In genomic region chr7:4920496-4920895, GRCm38 (mm10) we compare ENCODE assay signal across 12 mouse cellular contexts. TPM values are rescaled to one million over a fixed set of nuclear protein-coding genes. Genes with fewer than 3 reads are reported as not detected.
DNase-seq lines count a peak whose midpoint lies in the region; ATAC-seq and TF ChIP-seq lines count a peak whose summit lies in the region.
"Had no signal": no experiment of that assay in that cellular context is flagged by ENCODE, and none has a peak within 500 bp of the region (broad histone marks: within the 10 kb centered on the region; RNA-seq: fewer than 3 reads in every experiment).

No protein-coding gene starts in this region.

- peak overlapping the region; percentile 51; the same call in 1 of the 2 replicates for H3K27ac ChIP-seq in intestine, embryonic 14.5 days (ENCODE audit: low read depth)
- no peak overlapping the region for H3K27ac ChIP-seq in intestine, postnatal 0 days (ENCODE audit: low read depth, low read length)
- peak overlapping the region; percentile 96; the same call in 1 of the 2 replicates for H3K27ac ChIP-seq in forebrain, embryonic 14.5 days (ENCODE audit: low read depth, low read length)
- peak overlapping the region; percentile 100 for H3K27ac ChIP-seq in midbrain, embryonic 13.5 days

- H3K4me1 ChIP-seq in intestine, embryonic 14.5 days (replicated peaks; ENCODE audit: control insufficient read depth, insufficient read depth, low read length): peaks cover 44% of the 10 kb centered on the region
- H3K4me1 ChIP-seq in intestine, postnatal 0 days (replicated peaks; ENCODE audit: control insufficient read depth, insufficient read depth, low read length): 0 out of 2 replicates have a peak, but pooled peaks cover 12% of the 10 kb centered on the region
- peaks cover 38% of the 10 kb centered on the region for H3K4me1 ChIP-seq in forebrain, embryonic 14.5 days (ENCODE audit: control insufficient read depth, insufficient read depth, low read length)
- peaks cover 74% of the 10 kb centered on the region for H3K4me1 ChIP-seq in midbrain, embryonic 13.5 days (replicated peaks)

- H3K27me3 ChIP-seq in intestine, embryonic 14.5 days (replicated peaks; ENCODE audit: control insufficient read depth, insufficient read depth, low read length): no peaks in the 10 kb centered on the region
- 0 out of 2 replicates have a peak, but pooled peaks cover 6% of the 10 kb centered on the region for H3K27me3 ChIP-seq in intestine, postnatal 0 days (replicated peaks; ENCODE audit: control insufficient read depth, insufficient read depth, low read length)
- H3K27me3 ChIP-seq in forebrain, embryonic 14.5 days (replicated peaks; ENCODE audit: control insufficient read depth, insufficient read depth, low read length): no peaks in the 10 kb centered on the region
- H3K27me3 ChIP-seq in midbrain, embryonic 13.5 days: no peaks in the 10 kb centered on the region

- WGBS in intestine, embryonic 14.5 days: 89% methylated on average over 19 of the region's 19 CpGs
- 90% methylated on average over 19 of the region's 19 CpGs for WGBS in intestine, postnatal 0 days
- 85% methylated on average over 18 of the region's 19 CpGs for WGBS in forebrain, embryonic 14.5 days
- WGBS in midbrain, embryonic 13.5 days: 92% methylated on average over 19 of the region's 19 CpGs

- peaks cover 37% of the 10 kb centered on the region for H3K36me3 ChIP-seq in intestine, embryonic 14.5 days (ENCODE audit: control insufficient read depth, insufficient read depth, low read length)
- peaks cover 36% of the 10 kb centered on the region for H3K36me3 ChIP-seq in intestine, postnatal 0 days (ENCODE audit: control insufficient read depth, insufficient read depth)
- peaks cover 41% of the 10 kb centered on the region for H3K36me3 ChIP-seq in forebrain, embryonic 14.5 days (ENCODE audit: control insufficient read depth, insufficient read depth, low read length)
- H3K36me3 ChIP-seq in midbrain, embryonic 13.5 days: peaks cover 38% of the 10 kb centered on the region

- no peak overlapping the region for H3K4me2 ChIP-seq in intestine, embryonic 14.5 days (ENCODE audit: low read length)
- H3K4me2 ChIP-seq in intestine, postnatal 0 days (replicated peaks; ENCODE audit: low read depth): no peak overlapping the region
- no peak overlapping the region for H3K4me2 ChIP-seq in forebrain, embryonic 14.5 days (ENCODE audit: low read length)
- H3K4me2 ChIP-seq in midbrain, embryonic 13.5 days (replicated peaks): 0 out of 2 replicates have a peak overlapping the region, but pooled peaks have one; percentile 76
- H3K4me2 ChIP-seq: liver, embryonic 13.5 days had no signal

- no peak for DNase-seq in intestine, embryonic 14.5 days (ENCODE audit: low spot score)
- DNase-seq in R1 (ENCODE audit: low read depth, low spot score): peak; percentile 58
- no peak for DNase-seq in forebrain, embryonic 14.5 days (ENCODE audit: low spot score)
- DNase-seq in frontal cortex, postnatal 25 days (ENCODE audit: low spot score in 2 of 2): no peak
- DNase-seq in adrenal gland, postnatal 25 days: no peak
- DNase-seq: cerebellum, adult 11 months; liver, embryonic 13.5 days; thymus, adult 2 months had no signal

- no peak overlapping the region for H3K9ac ChIP-seq in intestine, embryonic 14.5 days (ENCODE audit: low read length)
- H3K9ac ChIP-seq in intestine, postnatal 0 days (ENCODE audit: low read depth, low read length): no peak overlapping the region
- H3K9ac ChIP-seq in forebrain, embryonic 14.5 days (ENCODE audit: low read length): no peak overlapping the region
- H3K9ac ChIP-seq in midbrain, embryonic 13.5 days (replicated peaks): peak overlapping the region; percentile 58; the same call in 1 of the 2 replicates
- H3K9ac ChIP-seq: liver, embryonic 13.5 days had no signal

- ATAC-seq in intestine, embryonic 14.5 days (replicated peaks; ENCODE audit: low FRiP score, low TSS enrichment, low read depth): no peak
- no peak for ATAC-seq in intestine, postnatal 0 days
- no peak for ATAC-seq in forebrain, embryonic 14.5 days
- ATAC-seq in midbrain, embryonic 13.5 days: no peak
- ATAC-seq in megakaryocyte-erythroid progenitor cell, adult 5-6 weeks (replicated peaks; ENCODE audit: low FRiP score, low TSS enrichment, poor library complexity, severe bottlenecking): no peak

- H3K9me3 ChIP-seq in intestine, embryonic 14.5 days (ENCODE audit: control insufficient read depth, low read length): no peaks in the 10 kb centered on the region
- no peaks in the 10 kb centered on the region for H3K9me3 ChIP-seq in intestine, postnatal 0 days (ENCODE audit: control insufficient read depth)
- H3K9me3 ChIP-seq in forebrain, embryonic 14.5 days (replicated peaks; ENCODE audit: control insufficient read depth, low read length): no peaks in the 10 kb centered on the region
- no peaks in the 10 kb centered on the region for H3K9me3 ChIP-seq in midbrain, embryonic 13.5 days
- H3K9me3 ChIP-seq: liver, embryonic 13.5 days had no signal

- no peak for TF ChIP-seq CTCF in intestine, postnatal 0 days (IDR thresholded peaks at IDR 0.05; ENCODE audit: low read depth)

- H3K4me3 ChIP-seq in intestine, embryonic 14.5 days (ENCODE audit: low read depth, low read length): no peak overlapping the region
- no peak overlapping the region for H3K4me3 ChIP-seq in intestine, postnatal 0 days (ENCODE audit: low read depth, low read length)
- no peak overlapping the region for H3K4me3 ChIP-seq in forebrain, embryonic 14.5 days (ENCODE audit: low read depth, low read length)
- no peak overlapping the region for H3K4me3 ChIP-seq in midbrain, embryonic 13.5 days (replicated peaks)
- H3K4me3 ChIP-seq: liver, embryonic 13.5 days had no signal

RNA-seq across cellular contexts. Expression of gene Nat14, which starts 1.3 kb away (rescaled TPM):
- polyA plus RNA-seq in intestine, embryonic 14.5 days (2014; fragmentation: Nextera tagmentation; extraction: Ambion mirVana): 3.1 and 3.3 TPM in 2 replicates
- polyA plus RNA-seq in intestine, postnatal 0 days (2015; fragmentation: Nextera tagmentation; extraction: Ambion mirVana): 1.5 and 1.9 TPM in 2 replicates
- 9.8 and 17.7 TPM in 2 replicates for polyA plus RNA-seq in forebrain, embryonic 14.5 days (2014; fragmentation: Nextera tagmentation; extraction: Ambion mirVana)
- 29.5 and 31.1 TPM in 2 replicates for polyA plus RNA-seq in midbrain, embryonic 13.5 days (2015; fragmentation: Nextera tagmentation; extraction: Ambion mirVana)
- total RNA-seq in megakaryocyte-erythroid progenitor cell, adult 5-6 weeks (2014; fragmentation: Nextera tagmentation): 6.6 TPM in 1 of 2 replicates, not detected in the other
- 0.23 and 1.9 TPM in 2 replicates for total RNA-seq in megakaryocyte-erythroid progenitor cell, adult 5-6 weeks (2017)
- total RNA-seq in adrenal gland, postnatal 25 days (2021): 7.7 and 9.1 TPM in 2 replicates

RNA-seq across cellular contexts. Expression of gene Ssc5d, which starts 5.1 kb away (rescaled TPM):
- 3.7 and 4.0 TPM in 2 replicates for polyA plus RNA-seq in intestine, embryonic 14.5 days (2014; fragmentation: Nextera tagmentation; extraction: Ambion mirVana)
- 2.3 and 2.6 TPM in 2 replicates for polyA plus RNA-seq in intestine, postnatal 0 days (2015; fragmentation: Nextera tagmentation; extraction: Ambion mirVana)
- polyA plus RNA-seq in forebrain, embryonic 14.5 days (2014; fragmentation: Nextera tagmentation; extraction: Ambion mirVana): 0.23 and 0.41 TPM in 2 replicates
- 0.88 and 0.98 TPM in 2 replicates for polyA plus RNA-seq in midbrain, embryonic 13.5 days (2015; fragmentation: Nextera tagmentation; extraction: Ambion mirVana)
- not detected in 2 replicates for total RNA-seq in megakaryocyte-erythroid progenitor cell, adult 5-6 weeks (2014; fragmentation: Nextera tagmentation)
- not detected in 2 replicates for total RNA-seq in megakaryocyte-erythroid progenitor cell, adult 5-6 weeks (2017)
- total RNA-seq in adrenal gland, postnatal 25 days (2021): 2.0 and 3.2 TPM in 2 replicates

RNA-seq across cellular contexts. Expression of gene Zfp628, which starts 5.5 kb away (rescaled TPM):
- 3.3 and 4.0 TPM in 2 replicates for polyA plus RNA-seq in intestine, embryonic 14.5 days (2014; fragmentation: Nextera tagmentation; extraction: Ambion mirVana)
- polyA plus RNA-seq in intestine, postnatal 0 days (2015; fragmentation: Nextera tagmentation; extraction: Ambion mirVana): 2.9 TPM in 2 replicates
- polyA plus RNA-seq in forebrain, embryonic 14.5 days (2014; fragmentation: Nextera tagmentation; extraction: Ambion mirVana): 3.6 and 3.8 TPM in 2 replicates
- 4.3 and 4.4 TPM in 2 replicates for polyA plus RNA-seq in midbrain, embryonic 13.5 days (2015; fragmentation: Nextera tagmentation; extraction: Ambion mirVana)
- total RNA-seq in megakaryocyte-erythroid progenitor cell, adult 5-6 weeks (2014; fragmentation: Nextera tagmentation): 8.2 and 11.6 TPM in 2 replicates
- total RNA-seq in megakaryocyte-erythroid progenitor cell, adult 5-6 weeks (2017): 1.1 and 1.2 TPM in 2 replicates
- 16.4 and 19.0 TPM in 2 replicates for total RNA-seq in adrenal gland, postnatal 25 days (2021)

RNA-seq across cellular contexts. Expression of gene Gm36210, which starts 14.2 kb away (rescaled TPM):
- polyA plus RNA-seq in intestine, embryonic 14.5 days (2014; fragmentation: Nextera tagmentation; extraction: Ambion mirVana): not detected in 2 replicates
- polyA plus RNA-seq in intestine, postnatal 0 days (2015; fragmentation: Nextera tagmentation; extraction: Ambion mirVana): not detected in 2 replicates
- polyA plus RNA-seq in forebrain, embryonic 14.5 days (2014; fragmentation: Nextera tagmentation; extraction: Ambion mirVana): 0.33 and 0.44 TPM in 2 replicates
- polyA plus RNA-seq in midbrain, embryonic 13.5 days (2015; fragmentation: Nextera tagmentation; extraction: Ambion mirVana): 0.31 and 0.32 TPM in 2 replicates
- not detected in 2 replicates for total RNA-seq in megakaryocyte-erythroid progenitor cell, adult 5-6 weeks (2014; fragmentation: Nextera tagmentation)
- not detected in 2 replicates for total RNA-seq in megakaryocyte-erythroid progenitor cell, adult 5-6 weeks (2017)
- total RNA-seq in adrenal gland, postnatal 25 days (2021): not detected in 2 replicates
- polyA plus RNA-seq: gonadal fat pad, adult 2 months had no signal

RNA-seq across cellular contexts. Expression of gene Isoc2a, which starts 43.5 kb away (rescaled TPM):
- 0.96 and 1.0 TPM in 2 replicates for polyA plus RNA-seq in intestine, embryonic 14.5 days (2014; fragmentation: Nextera tagmentation; extraction: Ambion mirVana)
- polyA plus RNA-seq in intestine, postnatal 0 days (2015; fragmentation: Nextera tagmentation; extraction: Ambion mirVana): 1.3 and 1.6 TPM in 2 replicates
- polyA plus RNA-seq in forebrain, embryonic 14.5 days (2014; fragmentation: Nextera tagmentation; extraction: Ambion mirVana): 0.53 and 0.59 TPM in 2 replicates
- 0.43 and 0.65 TPM in 2 replicates for polyA plus RNA-seq in midbrain, embryonic 13.5 days (2015; fragmentation: Nextera tagmentation; extraction: Ambion mirVana)
- 7.9 and 9.6 TPM in 2 replicates for total RNA-seq in megakaryocyte-erythroid progenitor cell, adult 5-6 weeks (2014; fragmentation: Nextera tagmentation)
- 7.4 and 13.2 TPM in 2 replicates for total RNA-seq in megakaryocyte-erythroid progenitor cell, adult 5-6 weeks (2017)
- 42.1 and 48.2 TPM in 2 replicates for total RNA-seq in adrenal gland, postnatal 25 days (2021)
